Mouse (Mus musculus) midbrain, embryonic 10.5 days (tissue): ENCODE results near the gene 1700001J03Rik. TPM values are rescaled to one million over a fixed set of nuclear protein-coding genes. Genes with fewer than 3 reads are reported as not detected.
"Not testable (repeated sequence)": the region's sequence is repeated elsewhere in the genome, so short reads cannot be mapped to it uniquely, and the experiment has no call there.

Experiments used
- DNase-seq: peaks from one replicate; pipeline ENCODE4 v3.0.0-alpha.2; 2017; ENCODE audit warnings: low spot score
- H3K27ac ChIP-seq: fragments of 300-500 bp; sonication (generic); replicated peaks from 2 replicates; pipeline ENCODE4 v1.5.1; 2016; ENCODE audit warnings: mild to moderate bottlenecking
- H3K27me3 ChIP-seq: fragments of 300-500 bp; sonication (generic); 2 replicates; pipeline ENCODE4 v1.6.1; 2016; ENCODE audit warnings: low read depth, mild to moderate bottlenecking; ENCODE audit not compliant: poor library complexity, severe bottlenecking
- H3K36me3 ChIP-seq: fragments of 300-500 bp; sonication (generic); 2 replicates; pipeline ENCODE4 v1.6.1; 2016; ENCODE audit warnings: mild to moderate bottlenecking, moderate library complexity
- H3K4me1 ChIP-seq: fragments of 300-500 bp; sonication (generic); 2 replicates; pipeline ENCODE4 v1.6.1; 2016
- H3K4me3 ChIP-seq: fragments of 300-500 bp; sonication (generic); 2 replicates; pipeline ENCODE4 v1.5.1; 2016; ENCODE audit warnings: mild to moderate bottlenecking, moderate library complexity
- H3K9me3 ChIP-seq: fragments of 300-500 bp; sonication (generic); replicated peaks from 2 replicates; pipeline ENCODE4 v1.6.1; 2016; ENCODE audit warnings: mild to moderate bottlenecking
- WGBS: fragments of 180-500 bp; shearing (Covaris S2); methylation state at CpG from one replicate; pipeline ENCODE4 v1.1.7; 2016; 5-methylcytosine and 5-hydroxymethylcytosine counted together
- polyA plus RNA-seq: library from polyadenylated mRNA; unstranded; fragments of >200 nt; fragmentation: Nextera tagmentation; extraction: Ambion mirVana; gene quantifications from 2 replicates; pipeline ENCODE4 v1.2.1, GENCODE M21; 2016

The 1700001J03Rik gene
- polyA plus RNA-seq, 1 experiment from 2014 or later: not detected

- H3K4me1 ChIP-seq: no peaks in the 10 kb centered on the region
- H3K27me3 ChIP-seq: no peaks in the 10 kb centered on the region
- H3K9me3 ChIP-seq: peaks cover 19% of the 10 kb centered on the region; the same call in 1 of the 2 replicates
- no peak overlapping the region for H3K27ac ChIP-seq
- no peak for DNase-seq
- WGBS: 93% methylated on average over 5 of the region's 5 CpGs
- H3K4me3 ChIP-seq: no peak overlapping the region
- H3K36me3 ChIP-seq: peaks cover 96% of the 10 kb centered on the region
Measured at GRCm38 (mm10) chr5:146205537-146205936, 20.4 kb upstream of the 1700001J03Rik start.

DNA sequence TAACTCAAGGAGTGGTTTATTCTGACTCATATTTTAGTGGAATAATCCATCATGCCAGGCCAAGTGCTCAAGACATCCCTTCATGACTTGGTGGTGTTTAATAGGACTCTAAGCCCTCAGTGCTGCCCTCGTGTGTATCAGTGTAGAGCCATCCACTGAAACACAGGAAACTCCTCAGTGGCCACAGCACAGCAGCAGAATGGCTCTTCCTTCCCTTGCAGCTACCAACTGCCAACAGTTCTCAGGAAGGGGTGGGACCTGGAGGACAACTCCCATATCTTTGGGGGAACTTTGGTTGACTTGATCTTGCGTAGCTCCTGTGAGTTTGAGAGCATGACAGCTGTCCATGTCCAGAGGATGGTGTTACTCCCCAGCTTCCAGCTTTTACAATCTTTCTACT lies 18.8 kb upstream of the 1700001J03Rik start:
- WGBS: 83% methylated on average over 2 of the region's 2 CpGs
- no peak overlapping the region for H3K27ac ChIP-seq
- peaks cover 86% of the 10 kb centered on the region for H3K36me3 ChIP-seq
- no peaks in the 10 kb centered on the region for H3K27me3 ChIP-seq
- H3K4me3 ChIP-seq: no peak overlapping the region
- no peak for DNase-seq
- H3K4me1 ChIP-seq: no peaks in the 10 kb centered on the region
- peaks cover 19% of the 10 kb centered on the region; the same call in 1 of the 2 replicates for H3K9me3 ChIP-seq

GRCm38 (mm10) chr5:146200580-146200979 lies 15.5 kb upstream of the 1700001J03Rik start:
- Histone ChIP-seq H3K27ac (no peak overlapping the region), H3K9me3 (peaks cover 19% of the 10 kb centered on the region; the same call in 1 of the 2 replicates), H3K36me3 (peaks cover 52% of the 10 kb centered on the region), H3K4me1 (no peaks in the 10 kb centered on the region), H3K27me3 (no peaks in the 10 kb centered on the region), H3K4me3 (no peak overlapping the region)
- DNase-seq: no peak
- WGBS: 98% methylated on average over 6 of the region's 6 CpGs

DNA sequence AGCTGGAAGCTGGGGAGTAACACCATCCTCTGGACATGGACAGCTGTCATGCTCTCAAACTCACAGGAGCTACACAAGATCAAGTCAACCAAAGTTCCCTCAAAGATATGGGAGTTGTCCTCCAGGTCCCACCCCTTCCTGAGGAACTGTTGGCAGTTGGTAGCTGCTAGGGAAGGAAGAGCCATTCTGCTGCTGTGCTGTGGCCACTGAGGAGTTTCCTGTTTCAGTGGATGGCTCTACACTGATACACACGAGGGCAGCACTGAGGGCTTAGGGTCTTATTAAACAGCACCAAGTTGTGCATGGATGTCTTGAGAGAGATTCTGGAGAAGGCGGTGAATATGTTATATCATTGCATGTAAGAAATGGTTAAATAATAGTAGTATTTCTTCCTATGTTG lies 14.4 kb upstream of the 1700001J03Rik start:
- Histone ChIP-seq H3K36me3 (peaks cover 42% of the 10 kb centered on the region), H3K4me1 (no peaks in the 10 kb centered on the region), H3K9me3 (peaks cover 19% of the 10 kb centered on the region; the same call in 1 of the 2 replicates), H3K4me3 (no peak overlapping the region), H3K27ac (no peak overlapping the region), H3K27me3 (no peaks in the 10 kb centered on the region)
- 91% methylated on average over 2 of the region's 2 CpGs for WGBS
- no peak for DNase-seq

GRCm38 (mm10) chr5:146199073-146199472 lies 14.0 kb upstream of the 1700001J03Rik start:
- DNase-seq: no peak
- H3K27ac ChIP-seq: no peak overlapping the region
- no peak overlapping the region for H3K4me3 ChIP-seq
- H3K36me3 ChIP-seq: peaks cover 37% of the 10 kb centered on the region
- H3K27me3 ChIP-seq: no peaks in the 10 kb centered on the region
- H3K4me1 ChIP-seq: no peaks in the 10 kb centered on the region
- H3K9me3 ChIP-seq: peaks cover 19% of the 10 kb centered on the region; the same call in 1 of the 2 replicates

DNA sequence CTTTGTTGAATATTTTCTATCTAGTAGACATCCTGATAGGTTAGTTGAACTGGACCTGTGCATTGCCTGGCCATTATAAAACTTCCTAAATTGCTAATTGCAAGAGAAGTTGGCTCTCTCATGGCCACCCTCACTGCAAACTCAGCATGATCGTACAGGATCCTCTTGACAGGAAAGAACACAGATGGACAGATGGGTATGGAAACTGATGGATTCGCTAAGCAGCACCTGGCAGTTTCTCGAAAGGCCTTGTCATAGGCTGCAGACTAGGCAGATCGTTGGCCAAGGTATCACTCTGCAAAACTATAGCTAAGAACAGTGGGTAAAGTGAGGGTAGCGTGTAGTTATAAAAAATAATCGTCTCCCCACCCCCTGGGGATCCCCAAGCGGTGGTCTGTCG lies 8.3 kb upstream of the 1700001J03Rik start:
- Histone ChIP-seq H3K27ac (no peak overlapping the region), H3K4me3 (no peak overlapping the region), H3K36me3 (no peaks in the 10 kb centered on the region), H3K4me1 (no peaks in the 10 kb centered on the region), H3K9me3 (0 out of 2 replicates have a peak, but pooled peaks cover 3% of the 10 kb centered on the region), H3K27me3 (no peaks in the 10 kb centered on the region)
- no peak for DNase-seq
- 84% methylated on average over 8 of the region's 8 CpGs for WGBS

GRCm38 (mm10) chr5:146190501-146191269 lies 5.6 kb upstream of the 1700001J03Rik start:
- no peak overlapping the region for H3K27ac ChIP-seq
- peaks cover 3% of the 10 kb centered on the region; the same call in 1 of the 2 replicates for H3K9me3 ChIP-seq
- no peaks in the 10 kb centered on the region for H3K4me1 ChIP-seq
- 65% methylated on average over 3 of the region's 3 CpGs for WGBS
- H3K4me3 ChIP-seq: no peak overlapping the region
- H3K27me3 ChIP-seq: no peaks in the 10 kb centered on the region
- no peaks in the 10 kb centered on the region for H3K36me3 ChIP-seq
- DNase-seq: no peak

DNA sequence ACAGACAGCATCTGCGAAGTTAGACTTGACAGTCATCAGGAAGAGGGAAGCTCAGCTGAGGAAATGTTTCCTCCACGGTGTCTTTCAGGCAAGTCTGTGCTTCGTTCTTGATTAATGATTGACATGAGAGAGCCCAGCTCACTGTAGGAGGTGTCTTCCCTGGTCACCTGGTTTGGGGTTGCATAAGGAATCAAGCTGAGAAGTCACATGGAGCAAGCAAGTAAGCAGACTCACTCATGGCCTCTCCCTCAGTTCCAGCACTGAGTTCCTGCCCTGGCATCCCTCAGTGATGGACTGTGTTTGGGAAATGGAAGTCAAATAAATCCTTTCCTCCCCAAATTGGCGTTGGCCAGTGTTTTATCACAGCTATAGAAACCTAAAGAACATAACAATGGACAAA lies 5.0 kb upstream of the 1700001J03Rik start:
- no peak for DNase-seq
- H3K36me3 ChIP-seq: no peaks in the 10 kb centered on the region
- no peaks in the 10 kb centered on the region for H3K27me3 ChIP-seq
- peaks cover 7% of the 10 kb centered on the region; the same call in 1 of the 2 replicates for H3K9me3 ChIP-seq
- WGBS: 67% methylated on average over 4 of the region's 4 CpGs
- no peaks in the 10 kb centered on the region for H3K4me1 ChIP-seq
- no peak overlapping the region for H3K4me3 ChIP-seq
- H3K27ac ChIP-seq: no peak overlapping the region

DNA sequence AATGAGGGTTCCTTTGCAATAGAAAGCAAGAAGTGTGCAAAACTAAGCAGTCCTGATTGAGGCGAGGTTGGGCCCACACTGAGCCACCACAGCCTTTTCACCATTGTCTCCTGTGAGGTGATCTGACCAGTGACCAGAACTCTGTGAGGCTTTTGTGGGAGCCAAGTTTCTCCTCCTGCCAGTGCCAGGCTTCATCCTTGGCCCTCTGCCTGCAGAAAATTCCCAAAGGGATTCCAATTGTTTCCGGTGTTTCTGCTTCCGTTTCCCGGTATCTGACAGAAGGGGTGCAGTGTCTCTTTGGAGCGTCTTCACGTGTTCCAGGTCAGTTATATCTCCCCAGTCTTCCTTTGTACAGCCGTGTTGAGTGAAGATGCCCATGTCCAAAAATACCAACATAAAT lies 3.6 kb upstream of the 1700001J03Rik start:
- 88% methylated on average over 7 of the region's 7 CpGs for WGBS

GRCm38 (mm10) chr5:146188144-146188543 lies 3.0 kb upstream of the 1700001J03Rik start:
- Histone ChIP-seq H3K36me3 (no peaks in the 10 kb centered on the region), H3K27me3 (no peaks in the 10 kb centered on the region), H3K4me1 (no peaks in the 10 kb centered on the region), H3K9me3 (peaks cover 22% of the 10 kb centered on the region), H3K27ac (no peak overlapping the region), H3K4me3 (no peak overlapping the region)
- WGBS: 86% methylated on average over 1 of the region's 1 CpGs
- no peak for DNase-seq

More for the DNA sequence above, 3.6 kb upstream of the 1700001J03Rik start:
- H3K9me3 ChIP-seq: peaks cover 17% of the 10 kb centered on the region
- H3K36me3 ChIP-seq: no peaks in the 10 kb centered on the region
- H3K27me3 ChIP-seq: no peaks in the 10 kb centered on the region
- no peak overlapping the region for H3K27ac ChIP-seq
- no peaks in the 10 kb centered on the region for H3K4me1 ChIP-seq
- no peak for DNase-seq
- H3K4me3 ChIP-seq: no peak overlapping the region

DNA sequence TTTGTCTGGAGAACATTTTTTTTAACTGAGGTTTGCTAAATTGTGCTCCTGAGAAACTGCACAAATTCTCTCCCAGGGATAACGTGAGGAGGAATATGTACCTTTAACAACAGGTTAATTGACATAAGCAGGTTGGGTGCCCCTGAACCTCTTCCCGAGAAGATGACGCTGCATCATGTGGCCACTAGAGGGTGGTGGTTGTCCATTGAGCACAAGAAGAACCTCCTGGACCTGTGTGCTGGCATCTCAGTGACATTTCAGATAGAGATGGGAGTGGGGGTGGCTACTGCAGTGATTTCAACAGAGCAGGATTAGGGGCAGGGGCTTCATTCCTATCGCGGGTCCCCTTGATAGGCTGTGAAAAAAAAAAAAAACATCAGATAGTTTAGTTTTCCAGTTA lies 2.3 kb upstream of the 1700001J03Rik start:
- not testable (repeated sequence) for DNase-seq, H3K27ac ChIP-seq, H3K36me3 ChIP-seq, H3K4me1 ChIP-seq, H3K4me3 ChIP-seq, H3K27me3 ChIP-seq
- WGBS: 40% methylated on average over 5 of the region's 5 CpGs
- peaks cover 25% of the 10 kb centered on the region for H3K9me3 ChIP-seq

GRCm38 (mm10) chr5:146172744-146173143 lies 12.4 kb downstream of the 1700001J03Rik start:
- not testable (repeated sequence) for H3K4me3 ChIP-seq, DNase-seq
- WGBS: 67% methylated on average over 4 of the region's 4 CpGs

DNA sequence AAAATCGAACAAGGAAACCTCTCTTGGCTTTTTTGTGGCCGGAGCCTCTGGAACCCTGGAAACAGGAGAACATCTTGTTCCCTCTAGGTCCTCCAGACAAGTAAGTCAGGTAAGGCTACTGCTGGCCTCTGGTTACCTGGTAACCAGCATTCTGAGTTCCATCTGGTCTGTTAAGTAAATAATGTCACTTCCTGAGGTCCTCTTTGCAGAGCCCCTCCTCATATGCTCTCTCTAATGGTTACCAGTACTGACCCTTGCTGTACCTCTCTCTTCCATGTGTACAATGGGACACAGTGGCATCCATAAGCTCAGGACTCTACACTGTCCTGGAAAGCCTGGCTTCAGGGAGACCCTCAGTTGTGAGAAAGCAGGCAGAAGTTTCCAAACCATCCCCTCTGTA lies 14.5 kb downstream of the 1700001J03Rik start, which contains the start of gene Gm6309:
TSS of gene Gm6309 (minus strand) at position 101 of the 400 bp plus-strand sequence.
- H3K4me1 ChIP-seq, H3K36me3 ChIP-seq, H3K27ac ChIP-seq, H3K27me3 ChIP-seq, H3K4me3 ChIP-seq, DNase-seq: not testable (repeated sequence)
- H3K9me3 ChIP-seq: peaks cover 35% of the 10 kb centered on the region; the same call in 1 of the 2 replicates
- 87% methylated on average over 2 of the region's 2 CpGs for WGBS

More at GRCm38 (mm10) chr5:146172744-146173143, 12.4 kb downstream of the 1700001J03Rik start:
- not testable (repeated sequence) for H3K4me1 ChIP-seq, H3K27ac ChIP-seq, H3K36me3 ChIP-seq, H3K27me3 ChIP-seq
- H3K9me3 ChIP-seq: peaks cover 35% of the 10 kb centered on the region; the same call in 1 of the 2 replicates
